Mouse (Mus musculus): ENCODE results near the gene Bms1.

The Bms1 gene

GRCm38 (mm10) chr6:118419050-118419920 lies at the start of gene Bms1:
Bms1 (minus strand) TSS chr6:118419474.
- peak; percentile 98 for DNase-seq (ENCODE audit: low read depth, low spot score)

- no peak for DNase-seq (ENCODE audit: low read depth, low spot score)
These were observed 42.9 kb upstream of the Bms1 start for GRCm38 (mm10) chr6:118462069-118462705.

- no peak for DNase-seq (ENCODE audit: low read depth, low spot score)
These were observed 38.5 kb upstream of the Bms1 start for GRCm38 (mm10) chr6:118457726-118458125.

GRCm38 (mm10) chr6:118455042-118455631 lies 35.9 kb upstream of the Bms1 start, which contains the start of gene Zfp248:
Zfp248 (minus strand) TSS chr6:118455528.
- peak; percentile 95 for DNase-seq (ENCODE audit: low read depth, low spot score)

GRCm38 (mm10) chr6:118454452-118454851 lies 35.2 kb upstream of the Bms1 start:
- peak; percentile 40 for DNase-seq (ENCODE audit: low read depth, low spot score)

- DNase-seq (ENCODE audit: low read depth, low spot score) = no peak
These were observed 12.2 kb upstream of the Bms1 start for GRCm38 (mm10) chr6:118431502-118431901.

- no peak for DNase-seq (ENCODE audit: low read depth, low spot score)
These were observed 7.4 kb upstream of the Bms1 start for GRCm38 (mm10) chr6:118426666-118427065.

GRCm38 (mm10) chr6:118410428-118410827 lies 8.8 kb downstream of the Bms1 start:
- DNase-seq (ENCODE audit: low read depth, low spot score) = no peak

- no peak for DNase-seq (ENCODE audit: low read depth, low spot score)
These were observed 10.8 kb downstream of the Bms1 start for GRCm38 (mm10) chr6:118408510-118408909.

GRCm38 (mm10) chr6:118406421-118406820 lies 12.9 kb downstream of the Bms1 start:
- DNase-seq (ENCODE audit: low read depth, low spot score) = peak; percentile 44

GRCm38 (mm10) chr6:118390746-118391145 lies 28.5 kb downstream of the Bms1 start:
- peak; percentile 56 for DNase-seq (ENCODE audit: low read depth, low spot score)

- peak; percentile 17 for DNase-seq (ENCODE audit: low read depth, low spot score)
These were observed 33.3 kb downstream of the Bms1 start for GRCm38 (mm10) chr6:118385962-118386361.

- DNase-seq (ENCODE audit: low read depth, low spot score) = no peak
These were observed 38.0 kb downstream of the Bms1 start for GRCm38 (mm10) chr6:118381234-118381633.

- no peak for DNase-seq (ENCODE audit: low read depth, low spot score)
These were observed 38.6 kb downstream of the Bms1 start for GRCm38 (mm10) chr6:118380630-118381029.

- peak; percentile 71 for DNase-seq (ENCODE audit: low read depth, low spot score)
These were observed 39.7 kb downstream of the Bms1 start for GRCm38 (mm10) chr6:118379451-118380167.

GRCm38 (mm10) chr6:118377611-118378010 lies 41.7 kb downstream of the Bms1 start:
- DNase-seq (ENCODE audit: low read depth, low spot score) = no peak

- no peak for DNase-seq (ENCODE audit: low read depth, low spot score)
These were observed 43.3 kb downstream of the Bms1 start for GRCm38 (mm10) chr6:118376023-118376422.

GRCm38 (mm10) chr6:118375457-118375856 lies 43.8 kb downstream of the Bms1 start:
- DNase-seq (ENCODE audit: low read depth, low spot score) = no peak

- DNase-seq (ENCODE audit: low read depth, low spot score) = no peak
These were observed 44.2 kb downstream of the Bms1 start for GRCm38 (mm10) chr6:118375026-118375425.

GRCm38 (mm10) chr6:118373294-118373693 lies 46.0 kb downstream of the Bms1 start:
- peak; percentile 32 for DNase-seq (ENCODE audit: low read depth, low spot score)

- no peak for DNase-seq (ENCODE audit: low read depth, low spot score)
These were observed 46.5 kb downstream of the Bms1 start for GRCm38 (mm10) chr6:118372794-118373193.

- DNase-seq (ENCODE audit: low read depth, low spot score) = peak; percentile 81
These were observed 51.8 kb downstream of the Bms1 start for GRCm38 (mm10) chr6:118367502-118367901.
